Mouse (Mus musculus) layer of hippocampus, postnatal 14 days (tissue): ENCODE measurements around the gene Wbp4. TPM values are rescaled to one million over a fixed set of nuclear protein-coding genes. Genes with fewer than 3 reads are reported as not detected.
A peak's percentile ranks its signal among the peaks of the same experiment; 100 is the strongest.
"Not testable (repeated sequence)": the region's sequence is repeated elsewhere in the genome, so short reads cannot be mapped to it uniquely, and the experiment has no call there.

Source experiments
- DNase-seq, 2 experiments: peaks; one replicate each; pipeline ENCODE4 v3.0.0; 2021 to 2022; ENCODE audit warnings: low spot score in 2 of 2, mixed read lengths in 1 of 2
- long read RNA-seq, 2 experiments: library from polyadenylated mRNA; stranded (forward); transcript quantifications; one replicate each; pipeline ENCODE4 v2.0.0; 2021
- total RNA-seq, 2 experiments: library from RNA; stranded (reverse); gene quantifications; 2 replicates each; pipeline ENCODE4 v1.2.3; 2021

The Wbp4 gene
- 10 to 100 TPM; 44.0 to 47.7 TPM for total RNA-seq
- long read RNA-seq, experiment 1, transcript Wbp4-201 (10 exons, 3,704 nt), result major isoform, 73 of 88 reads
- long read RNA-seq, experiment 1, partial matches to known transcripts, result 4 of 88 reads
- long read RNA-seq, experiment 1, other reads (novel, unspliced or antisense), result 11 of 88 reads
- long read RNA-seq, experiment 2, transcript Wbp4-201 (10 exons, 3,704 nt), result major isoform, 81 of 101 reads
- long read RNA-seq, experiment 2, partial matches to known transcripts, result 8 of 101 reads
- long read RNA-seq, experiment 2, other reads (novel, unspliced or antisense), result 12 of 101 reads

GRCm38 (mm10) chr14:79481339-79482151, at the start of gene Wbp4:
TSS of gene Wbp4 (minus strand) at chr14:79481520.
- peak; percentile 97 for DNase-seq

GRCm38 (mm10) chr14:79530761-79531160, 49.4 kb upstream of the Wbp4 start:
- no peak for DNase-seq

- no peak for DNase-seq
Measured at GRCm38 (mm10) chr14:79529581-79530554, 48.5 kb upstream of the Wbp4 start.

DNA sequence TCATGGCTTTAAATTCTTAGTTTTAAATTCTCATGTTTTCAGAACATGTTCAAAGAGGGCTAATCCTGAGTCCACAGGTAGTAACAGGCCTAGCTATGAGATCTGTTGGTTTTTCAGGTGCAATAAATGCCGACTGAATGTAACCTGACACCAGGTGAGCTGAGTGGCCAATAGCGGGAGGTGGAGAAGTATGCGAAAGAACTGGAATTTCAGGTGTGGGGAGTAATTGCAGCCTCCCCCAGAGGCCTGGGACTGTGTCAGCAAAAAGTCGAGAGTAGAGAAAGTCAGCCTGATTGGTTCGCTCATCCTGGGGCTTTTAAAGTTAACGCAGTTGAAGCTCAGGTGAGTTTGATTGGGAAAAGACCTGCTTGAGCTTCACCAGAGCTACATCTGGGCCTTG, 46.4 kb upstream of the Wbp4 start:
- no peak for DNase-seq

DNA sequence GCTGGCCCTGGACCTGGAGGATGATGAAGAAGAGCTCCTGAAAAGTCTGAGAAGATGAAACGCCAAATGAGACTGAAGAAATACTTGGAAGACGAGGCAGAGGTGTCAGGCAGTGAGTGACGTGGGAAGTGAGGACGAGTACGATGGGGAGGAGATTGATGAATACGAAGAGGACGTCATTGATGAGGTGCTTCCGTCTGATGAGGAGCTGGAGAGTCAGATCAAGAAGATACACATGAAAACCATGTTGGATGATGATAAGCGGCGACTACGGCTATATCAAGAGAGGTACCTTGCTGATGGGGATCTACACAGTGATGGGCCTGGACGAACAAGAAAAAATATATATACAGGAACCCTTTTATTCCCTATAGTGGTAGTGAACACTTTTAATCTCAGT, 44.8 kb upstream of the Wbp4 start:
- not testable (repeated sequence) for DNase-seq

- no peak for DNase-seq
Measured at GRCm38 (mm10) chr14:79522387-79522786, 41.1 kb upstream of the Wbp4 start.

DNA sequence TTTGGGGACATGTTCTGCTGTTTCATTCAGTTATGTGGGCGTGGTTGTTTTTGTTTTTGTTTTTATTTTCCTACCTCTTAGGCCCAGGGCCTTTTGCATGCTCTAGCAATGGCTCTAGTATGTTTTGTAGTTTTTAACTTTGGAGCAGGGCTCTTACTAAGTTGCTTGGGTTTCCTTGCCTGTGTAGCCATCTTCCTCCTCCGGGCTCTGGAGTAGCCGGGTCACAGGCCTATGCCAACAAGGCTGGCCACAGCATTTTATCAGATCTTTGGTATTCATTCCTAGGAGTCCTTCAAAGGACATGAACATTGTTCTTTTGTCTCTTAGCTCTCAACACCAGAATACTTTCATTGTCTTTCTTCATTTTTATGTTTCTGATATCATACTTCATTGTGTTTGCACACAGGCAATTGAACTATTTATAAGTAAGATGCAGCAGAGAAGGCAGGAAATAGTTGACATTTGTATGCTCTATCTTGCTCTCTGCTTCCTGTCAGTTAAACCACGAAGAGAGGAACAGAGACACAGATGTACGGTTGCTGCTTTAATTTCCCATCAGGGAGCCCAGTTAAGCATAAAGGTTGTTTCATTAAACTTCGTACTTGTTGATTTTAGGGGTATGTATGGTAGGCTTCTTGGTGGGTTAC, 40.3 kb upstream of the Wbp4 start:
- no peak for DNase-seq

DNA sequence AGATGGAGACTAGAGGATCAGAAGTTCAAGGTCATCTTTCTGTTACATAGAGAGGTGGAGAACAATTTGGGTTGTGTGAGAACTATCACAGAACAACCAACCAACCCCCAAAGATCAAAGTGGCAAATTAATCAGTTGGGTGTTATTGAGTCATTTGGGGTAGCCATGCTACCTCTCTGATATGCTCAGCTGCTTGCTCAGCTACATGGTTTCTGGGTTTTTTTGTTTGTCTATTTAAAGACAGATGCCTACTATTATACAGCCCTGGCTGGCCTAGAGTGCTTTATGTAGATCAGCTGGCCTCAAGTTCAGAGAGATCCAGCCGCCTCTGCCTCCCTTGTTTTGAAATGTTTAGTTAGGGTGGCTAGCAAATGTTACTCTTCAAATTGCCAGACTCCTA, 39.7 kb upstream of the Wbp4 start:
- DNase-seq, result no peak

GRCm38 (mm10) chr14:79520612-79521011, 39.3 kb upstream of the Wbp4 start:
- no peak for DNase-seq

DNA sequence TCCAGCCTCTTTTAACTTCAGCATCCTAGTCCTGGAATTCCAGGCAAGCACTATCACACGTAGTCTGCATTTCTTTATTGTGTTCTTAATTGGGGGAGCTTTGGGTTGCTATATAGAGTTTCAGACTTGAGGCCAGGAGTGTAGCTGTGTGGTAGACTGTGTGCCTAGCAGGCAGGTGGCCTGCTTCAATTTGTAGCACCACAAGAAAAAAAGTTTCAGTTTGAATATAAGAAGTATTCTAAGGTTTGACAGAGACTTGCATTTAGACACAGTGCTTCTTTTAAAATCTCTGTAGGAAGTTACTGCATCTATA, 38.3 kb upstream of the Wbp4 start:
- DNase-seq, result no peak

GRCm38 (mm10) chr14:79518761-79519662, 37.7 kb upstream of the Wbp4 start:
- no peak for DNase-seq

DNA sequence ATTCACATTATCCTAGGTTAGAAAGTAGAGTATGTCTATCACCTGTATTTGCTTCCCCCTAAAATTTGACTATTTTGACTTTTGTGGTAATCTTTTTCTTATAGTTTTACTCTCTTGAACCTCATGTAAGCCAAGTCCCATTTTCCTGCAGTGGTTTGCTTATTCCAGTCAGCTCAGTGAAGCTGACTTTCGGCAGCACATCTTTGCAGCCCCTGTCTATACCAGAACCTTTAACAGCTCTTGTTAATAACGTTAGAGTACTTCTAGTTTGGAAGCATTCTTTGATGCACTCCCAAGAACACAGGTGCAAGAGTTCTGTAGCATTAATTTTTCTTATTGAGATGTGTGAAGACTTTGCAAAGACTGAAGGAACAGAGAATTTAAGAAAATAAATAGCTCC, 36.8 kb upstream of the Wbp4 start:
- no peak for DNase-seq

GRCm38 (mm10) chr14:79517185-79517740, 35.9 kb upstream of the Wbp4 start:
- DNase-seq, result no peak

GRCm38 (mm10) chr14:79516751-79517150, 35.4 kb upstream of the Wbp4 start:
- no peak for DNase-seq

DNA sequence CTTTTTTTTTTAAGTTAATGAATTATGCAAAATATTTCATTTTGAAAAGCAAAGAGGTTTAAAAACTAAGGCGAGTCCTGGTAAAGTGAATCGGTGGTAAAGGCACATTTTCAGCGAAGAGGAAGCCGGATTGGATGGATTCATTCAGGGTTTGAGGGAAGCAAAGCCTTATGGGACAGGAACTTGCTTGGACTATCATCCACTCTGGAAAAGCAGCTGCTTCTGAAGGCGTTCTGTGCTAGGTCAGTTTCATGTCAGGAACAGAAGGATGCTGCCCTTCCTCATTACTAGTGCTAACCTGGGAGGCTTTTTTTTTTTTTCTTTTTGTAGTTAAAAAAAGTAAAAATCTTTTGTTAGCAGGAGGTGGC, 34.9 kb upstream of the Wbp4 start:
- no peak for DNase-seq

DNA sequence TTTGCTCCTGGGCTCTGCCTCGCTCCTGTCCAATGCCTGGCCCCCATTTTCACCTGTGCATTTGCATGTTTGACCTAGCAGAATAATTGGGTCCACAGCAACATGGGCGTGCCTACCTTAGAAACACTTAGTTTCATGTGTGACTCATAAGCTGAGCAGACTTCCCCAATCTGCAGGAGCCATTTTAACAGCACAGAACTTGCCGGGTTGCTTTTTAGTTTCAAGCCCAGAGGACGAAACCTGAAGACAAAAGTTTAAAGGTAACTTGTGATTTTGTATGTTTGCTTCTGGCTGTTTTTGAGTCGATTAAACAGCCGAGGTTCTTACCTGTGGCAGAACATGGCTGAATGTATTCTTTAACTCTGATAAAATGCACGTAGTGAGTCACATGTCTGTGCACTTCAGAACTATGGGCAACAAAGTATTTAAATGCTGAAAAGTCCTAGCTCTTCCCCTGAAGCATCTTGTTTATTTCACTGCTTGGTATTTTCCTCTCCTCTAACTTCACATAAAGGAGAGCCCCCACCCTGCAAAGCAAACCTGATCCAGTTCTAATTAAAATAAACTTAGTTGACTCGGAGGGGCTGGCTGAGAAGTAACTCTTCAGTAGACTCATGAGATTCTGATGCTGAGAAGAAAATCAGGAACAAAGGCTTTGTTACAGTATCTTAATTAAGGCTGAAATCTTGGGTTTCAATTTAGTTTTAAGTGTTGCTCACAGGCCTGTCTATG, 34.4 kb upstream of the Wbp4 start:
- no peak for DNase-seq

DNA sequence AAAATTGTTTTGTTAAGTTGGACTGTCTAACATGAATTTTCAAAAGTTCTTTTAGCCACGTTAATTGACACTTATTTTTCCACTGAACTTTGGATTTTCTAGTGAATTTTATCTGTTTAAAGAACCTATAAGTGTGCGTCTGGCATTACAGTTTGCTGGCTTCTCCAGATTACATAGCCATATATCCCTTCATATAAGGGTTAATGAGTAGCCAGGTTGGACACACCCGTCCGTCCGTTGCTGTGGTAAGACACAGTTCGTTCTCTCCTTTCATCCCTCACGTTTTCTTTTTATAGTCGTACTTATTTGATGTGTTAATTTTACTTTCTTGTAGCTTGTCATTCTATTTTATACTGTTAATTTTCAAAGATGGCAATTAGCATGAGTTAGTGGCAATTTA, 33.8 kb upstream of the Wbp4 start:
- DNase-seq, result no peak

DNA sequence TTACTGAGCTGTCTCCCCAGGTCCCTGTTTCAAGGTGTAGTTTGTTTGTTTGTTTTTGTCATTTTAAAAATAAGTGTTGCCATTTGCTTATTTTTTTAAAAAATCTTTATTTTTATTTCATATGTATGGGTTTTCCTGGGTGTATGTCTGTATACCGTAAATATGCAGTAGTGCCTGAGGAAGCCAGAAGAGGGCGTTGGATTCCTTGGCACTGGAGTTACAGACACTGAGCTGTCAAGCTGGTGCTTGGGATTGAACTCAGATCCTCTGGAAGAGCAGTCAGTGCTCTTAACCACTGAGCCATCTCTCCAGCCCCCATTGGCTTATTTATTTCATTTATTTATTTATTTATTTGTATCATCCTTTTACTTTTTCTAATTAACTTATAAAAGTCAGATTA, 32.6 kb upstream of the Wbp4 start:
- DNase-seq, result no peak

DNA sequence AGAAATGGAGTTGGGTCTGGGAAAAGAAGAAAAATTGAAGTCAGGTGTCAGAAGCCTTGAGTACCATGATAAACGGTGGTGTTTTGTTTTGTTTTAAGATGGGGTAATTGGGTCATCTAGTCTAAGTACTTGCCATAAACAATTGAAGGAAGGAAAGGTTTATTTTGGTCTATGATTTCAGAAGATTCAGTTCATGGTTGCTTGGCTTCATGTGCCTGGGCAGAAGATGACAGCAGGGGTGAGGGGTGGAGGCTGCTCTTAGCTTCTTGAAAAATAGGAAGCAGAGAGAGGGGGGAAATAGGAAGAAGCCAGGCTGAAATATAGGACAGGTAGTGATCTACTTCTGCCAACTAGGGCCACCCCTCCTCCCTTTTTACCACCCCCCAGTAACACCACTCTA, 30.2 kb upstream of the Wbp4 start:
- no peak for DNase-seq
